Mouse (Mus musculus) brain, adult 2 months (tissue): ENCODE measurements around the gene Shf.
A peak's percentile ranks its signal among the peaks of the same experiment; 100 is the strongest.

ENCODE experiments used
- DNase-seq: peaks from one replicate; pipeline ENCODE4 v3.0.0; 2011; ENCODE audit warnings: low read depth, low spot score

The Shf gene

DNA sequence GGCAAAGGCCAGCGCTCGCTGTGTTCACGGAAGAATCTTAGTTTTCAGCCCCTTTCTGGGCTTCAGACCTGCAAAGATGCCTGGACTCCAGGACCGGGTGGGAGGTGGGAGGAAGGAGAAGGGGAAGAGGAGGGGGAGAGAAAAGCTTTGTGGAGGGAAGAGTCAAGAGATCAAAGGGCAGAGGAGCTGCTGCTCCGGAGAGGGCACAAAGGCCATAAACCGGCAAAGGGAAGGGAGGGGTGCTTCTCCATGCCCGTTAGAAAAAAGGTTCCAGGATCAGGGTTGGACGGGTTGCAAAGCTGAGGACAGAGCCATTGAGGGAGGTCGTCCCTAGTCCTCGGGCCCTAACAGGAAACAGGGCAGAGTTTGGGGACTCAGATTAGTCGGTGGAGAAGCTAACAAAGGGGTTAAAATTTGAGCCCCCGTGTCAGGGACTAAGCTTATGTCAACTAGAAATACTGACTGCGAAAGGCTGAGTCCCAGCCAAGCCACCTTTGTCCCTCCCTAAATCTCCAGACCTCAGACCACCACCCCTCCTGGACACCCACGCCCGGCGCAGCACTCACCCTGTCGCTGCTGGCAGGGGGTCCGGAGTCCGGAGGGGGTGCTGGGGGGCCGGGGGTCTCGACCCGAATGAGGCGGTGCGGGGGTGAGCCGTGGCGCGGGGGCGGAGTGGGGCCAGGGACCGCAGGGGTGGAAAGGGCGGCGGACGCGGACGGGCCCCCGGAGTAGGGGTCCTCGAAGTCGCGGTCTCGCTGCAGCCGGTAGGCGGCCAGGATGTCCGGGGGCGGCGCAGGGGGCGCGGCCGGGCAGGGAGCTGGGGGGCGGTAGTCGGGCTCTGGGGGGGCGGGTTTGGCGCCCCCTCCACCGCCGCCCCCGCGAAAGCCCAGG is 636 bp downstream of the Shf start:
- no peak for DNase-seq

DNA sequence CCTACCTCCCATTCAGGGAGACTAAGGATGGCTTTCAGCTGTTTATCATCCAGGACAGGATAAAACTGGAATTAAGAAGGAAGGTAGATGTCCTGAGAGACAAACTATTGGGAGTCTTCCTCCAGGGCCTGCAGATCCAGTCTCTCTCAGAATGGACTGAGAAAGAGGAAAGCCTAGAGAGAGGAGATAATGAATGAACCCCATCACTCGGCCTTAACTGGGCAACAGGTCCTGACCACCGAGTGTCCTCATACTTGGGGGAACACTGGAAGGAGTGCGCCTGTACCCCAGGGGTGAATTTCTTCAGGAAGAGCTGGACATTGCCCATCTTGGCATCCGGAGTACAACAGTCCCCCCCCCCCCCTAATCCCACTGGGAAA is 1.3 kb downstream of the Shf start:
- DNase-seq: no peak

DNA sequence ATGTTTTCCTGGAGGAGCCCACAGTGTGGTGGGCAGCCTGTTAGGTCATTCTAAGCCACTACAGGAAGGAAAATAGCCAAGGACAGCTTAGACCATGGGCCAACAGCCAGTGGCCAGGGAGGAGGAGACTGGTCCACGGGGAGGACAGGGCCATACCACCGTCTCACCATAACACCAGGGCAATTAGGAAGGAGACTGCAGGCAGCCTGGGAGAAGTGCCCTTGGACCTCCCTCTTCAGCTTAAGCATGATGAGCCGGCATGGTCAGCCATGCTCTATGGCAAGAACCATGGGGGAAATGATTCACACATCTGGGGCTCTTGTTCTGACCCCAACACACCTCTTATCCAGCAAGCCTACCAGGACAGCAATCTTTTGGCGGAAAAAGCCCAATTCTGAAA is 1.8 kb downstream of the Shf start:
- DNase-seq: peak; percentile 88

DNA sequence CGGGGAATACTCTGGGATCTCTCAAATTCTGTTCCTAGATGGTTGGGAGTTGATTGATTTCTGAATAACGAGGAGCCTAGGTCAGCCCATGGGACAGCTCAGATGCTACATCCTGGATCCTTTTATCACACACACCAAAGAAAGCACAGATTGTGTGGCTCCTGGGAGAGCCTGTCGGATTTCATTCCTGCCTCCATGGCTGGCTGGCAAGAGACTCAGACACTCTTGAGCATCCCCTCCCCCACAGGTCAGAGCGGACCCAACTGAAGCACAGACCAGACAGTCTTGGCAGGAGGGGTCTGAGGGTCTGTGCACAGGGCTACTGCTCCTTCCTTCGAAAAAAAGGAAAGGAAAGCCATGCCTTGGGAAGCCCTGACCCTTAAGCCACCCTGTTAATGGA is 2.3 kb downstream of the Shf start:
- peak; percentile 81 for DNase-seq

DNA sequence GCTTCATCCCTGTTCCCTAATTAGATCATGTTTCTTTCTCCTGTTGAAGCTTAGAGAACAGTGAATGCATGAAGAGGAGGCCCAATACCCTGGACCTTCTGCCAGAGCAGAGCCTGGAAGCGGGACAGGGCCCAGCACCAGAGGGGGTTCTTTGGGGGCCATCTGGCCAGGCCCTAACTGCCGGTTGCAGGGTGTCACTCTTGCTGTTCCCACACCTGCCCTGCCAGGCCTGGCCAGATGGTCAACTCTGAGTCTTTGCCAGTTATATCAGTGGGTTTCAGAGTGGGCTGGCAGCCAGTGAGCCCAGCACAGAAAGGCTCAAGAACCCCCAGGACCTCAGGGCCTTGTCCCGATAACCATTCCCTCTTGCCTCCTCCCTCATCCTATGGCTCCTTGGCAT is 2.9 kb downstream of the Shf start:
- peak; percentile 96 for DNase-seq

DNA sequence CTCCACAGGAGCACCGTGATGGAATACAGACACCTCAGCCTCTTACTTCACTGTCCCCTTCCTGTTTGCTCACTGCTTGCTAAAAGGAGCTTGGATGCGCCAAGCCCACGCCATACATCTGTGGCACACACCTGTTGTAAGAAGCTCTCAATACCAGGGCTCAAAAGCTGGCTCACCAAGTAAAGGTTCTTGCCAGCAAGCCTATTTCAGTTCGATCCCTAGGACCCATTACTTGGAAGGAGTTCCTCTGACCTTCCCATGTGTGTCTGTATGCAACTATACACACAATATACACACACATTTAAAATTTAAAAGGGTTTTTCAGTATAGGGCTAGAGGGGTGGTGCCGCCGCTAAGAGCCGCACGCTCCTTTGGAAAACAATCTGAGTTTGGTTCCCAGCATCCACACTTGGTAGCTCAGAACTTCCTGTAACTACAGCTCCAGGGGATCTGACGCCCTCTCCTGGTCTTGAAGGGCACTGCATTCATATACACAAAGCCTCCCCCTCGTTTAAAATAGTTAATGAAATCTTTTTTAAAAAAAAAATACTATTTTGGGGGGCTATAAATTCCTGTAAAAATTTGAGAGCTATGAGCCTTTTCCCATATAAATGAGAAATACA is 3.6 kb downstream of the Shf start:
- DNase-seq: peak; percentile 76

DNA sequence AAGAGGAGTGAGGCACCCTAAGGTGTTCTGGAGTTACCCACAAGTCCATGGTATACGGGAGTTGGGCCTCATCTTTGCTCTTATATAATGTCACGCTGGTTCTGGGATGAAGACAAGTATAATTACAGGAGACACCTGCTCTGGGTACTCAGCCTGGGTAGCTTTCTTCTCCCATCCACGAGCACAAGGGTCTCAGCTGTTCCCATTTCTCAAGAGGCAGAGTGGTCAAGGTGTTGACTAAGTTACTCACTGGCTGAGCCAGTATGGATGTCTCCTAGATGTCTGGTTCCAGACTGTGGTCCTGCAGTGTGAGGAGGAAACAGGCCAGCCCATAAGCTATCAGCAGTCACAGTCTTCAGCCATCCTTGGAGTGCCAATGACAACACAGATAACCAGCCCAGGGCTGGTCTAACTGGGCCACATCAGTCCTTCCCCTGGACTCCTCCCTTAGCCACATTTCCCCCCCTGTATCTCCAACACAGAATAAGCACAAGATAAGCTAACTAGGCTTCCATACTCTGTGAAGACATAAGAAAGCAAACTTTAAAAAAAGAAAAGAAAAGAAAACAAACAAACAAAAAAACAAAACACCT is 4.5 kb downstream of the Shf start:
- no peak for DNase-seq

GRCm38 (mm10) chr2:122362622-122363523 is 6.1 kb downstream of the Shf start:
- DNase-seq: no peak

DNA sequence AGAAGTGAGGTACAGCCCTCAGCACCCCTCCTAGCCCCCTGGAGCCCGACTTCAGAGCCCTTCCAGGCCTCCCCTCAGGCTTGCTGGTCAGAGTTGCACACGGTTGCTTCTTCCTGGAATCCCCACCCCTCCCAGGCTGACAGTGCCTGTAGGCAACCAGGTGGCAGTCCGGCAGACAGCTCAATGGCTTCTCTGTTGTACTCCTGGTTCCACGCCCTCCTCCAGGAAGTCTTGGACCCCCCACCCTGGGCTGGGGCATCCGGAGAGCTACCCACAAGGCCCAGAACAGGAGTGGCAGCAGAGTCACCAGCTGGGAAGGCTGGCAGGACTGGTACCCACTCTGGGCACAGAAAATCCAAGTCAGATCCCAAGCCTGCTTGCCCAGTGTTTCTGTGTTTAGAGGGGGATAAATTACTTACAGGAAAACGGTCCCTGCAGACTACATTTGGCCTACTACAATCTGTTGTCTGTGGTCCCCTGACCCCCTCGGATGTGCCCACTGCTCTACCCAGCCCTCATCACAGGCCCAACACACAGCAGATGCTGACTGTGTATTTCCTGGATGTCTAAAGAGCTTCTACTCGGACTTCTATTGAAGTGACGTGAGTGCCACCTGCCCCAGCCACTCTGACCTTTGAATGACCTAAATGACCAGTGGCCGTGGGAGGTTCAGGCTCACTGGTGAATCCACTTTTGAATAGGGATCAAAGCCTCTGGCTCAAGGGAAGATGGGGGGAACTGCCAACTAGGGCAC is 6.9 kb downstream of the Shf start:
- DNase-seq: peak; percentile 78

GRCm38 (mm10) chr2:122361181-122361580 is 7.8 kb downstream of the Shf start:
- DNase-seq: no peak

- DNase-seq: no peak
Observed at GRCm38 (mm10) chr2:122360310-122360709, 8.7 kb downstream of the Shf start.

DNA sequence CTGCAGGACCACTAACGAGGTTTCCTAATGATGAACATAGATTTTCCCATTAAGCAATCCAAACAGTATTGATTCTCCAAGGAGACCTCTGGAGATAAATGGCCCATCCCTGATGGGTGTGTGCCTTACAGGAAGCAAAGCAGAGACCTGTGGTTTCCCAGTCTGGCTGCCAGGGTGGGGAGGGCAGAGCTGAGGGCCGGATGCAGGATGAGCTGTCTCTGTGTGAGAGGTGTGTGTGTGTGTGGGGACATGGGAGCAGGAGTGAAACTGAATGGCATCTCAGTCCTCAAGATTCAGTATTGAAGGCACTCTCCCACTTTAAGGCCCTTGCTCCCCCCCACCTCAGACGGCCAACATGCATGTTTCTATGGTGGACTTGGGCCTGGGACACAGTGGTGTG is 12.8 kb downstream of the Shf start:
- DNase-seq: no peak

DNA sequence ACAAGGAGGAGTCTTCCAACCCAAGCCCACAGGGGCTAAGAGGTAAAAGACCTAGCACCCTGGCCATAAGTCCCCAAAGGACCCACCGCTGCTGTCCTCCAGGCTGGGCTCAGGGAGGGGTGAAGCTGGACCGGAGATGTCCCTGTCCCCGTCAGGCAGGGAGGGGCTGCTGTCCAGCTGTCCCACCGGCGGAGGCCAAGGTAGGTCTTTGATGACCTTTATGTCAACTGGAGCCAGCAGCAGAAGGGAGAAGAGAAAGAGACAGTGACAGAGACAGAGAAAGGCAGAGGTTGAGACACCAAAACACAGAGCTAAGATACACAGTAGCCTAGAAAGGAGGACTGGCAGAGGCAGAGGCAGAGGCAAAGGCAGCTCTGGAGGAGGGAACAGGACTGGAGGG is 13.6 kb downstream of the Shf start:
- no peak for DNase-seq

GRCm38 (mm10) chr2:122354191-122354929 is 14.6 kb downstream of the Shf start:
- DNase-seq: peak; percentile 86

DNA sequence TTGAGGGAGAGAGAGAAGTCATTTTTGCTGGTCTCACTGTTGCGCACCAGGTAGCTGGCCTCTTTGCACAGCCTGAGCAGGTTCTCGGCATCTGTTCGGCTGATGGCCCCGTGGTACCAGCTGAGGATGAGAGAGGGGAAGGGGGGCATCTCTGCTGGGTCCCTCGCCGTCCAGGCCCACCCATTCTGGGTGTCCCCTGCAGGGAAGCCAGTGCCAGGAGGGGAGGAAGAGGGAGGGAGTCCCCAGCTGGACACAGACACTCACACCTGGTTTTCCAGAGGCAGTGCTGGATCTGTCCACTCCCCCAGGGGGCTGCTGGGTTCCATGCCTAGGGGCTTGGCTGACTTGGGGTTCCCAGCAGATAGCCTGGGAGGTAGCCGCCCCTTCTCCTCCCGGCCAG is 15.2 kb downstream of the Shf start:
- no peak for DNase-seq

DNA sequence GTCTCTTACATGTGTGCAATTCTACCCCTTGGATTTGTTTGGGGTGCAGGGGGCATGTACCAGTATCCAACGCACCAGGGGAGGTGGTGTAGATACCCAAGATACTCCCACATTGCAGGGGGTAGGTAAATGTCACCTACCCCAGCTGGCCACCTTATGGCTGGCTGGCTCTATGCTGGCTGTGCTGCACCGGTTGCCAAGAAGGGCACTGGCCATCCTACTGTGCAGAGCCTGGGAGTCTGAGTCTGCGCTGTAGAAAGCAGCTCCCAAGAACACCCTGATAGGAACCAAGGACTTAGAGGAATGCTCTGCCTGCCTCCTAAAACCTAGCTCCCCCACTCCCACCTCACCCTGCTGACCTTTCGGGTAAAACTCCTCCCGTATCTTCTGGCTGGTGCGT is 16.0 kb downstream of the Shf start:
- peak; percentile 73 for DNase-seq

DNA sequence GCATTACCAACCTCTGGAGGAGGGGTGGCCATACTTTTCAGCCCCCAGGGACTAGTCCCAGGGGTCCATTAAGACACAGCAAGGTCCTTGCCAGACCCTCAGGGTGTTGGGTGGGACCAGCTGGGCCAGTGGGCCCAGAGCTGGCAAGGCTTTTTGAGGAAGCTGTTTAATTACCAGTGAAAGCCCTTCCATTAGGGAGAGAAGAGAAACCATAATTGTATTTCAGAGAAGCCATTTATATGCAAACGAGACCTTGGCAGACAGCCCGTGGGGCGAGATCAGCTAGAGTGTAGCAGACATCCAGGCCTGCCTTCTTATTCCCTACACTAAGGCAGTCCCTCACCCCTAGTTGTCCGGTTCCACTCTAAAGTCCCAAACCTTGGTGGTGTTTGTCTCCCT is 17.0 kb downstream of the Shf start:
- peak; percentile 71 for DNase-seq

DNA sequence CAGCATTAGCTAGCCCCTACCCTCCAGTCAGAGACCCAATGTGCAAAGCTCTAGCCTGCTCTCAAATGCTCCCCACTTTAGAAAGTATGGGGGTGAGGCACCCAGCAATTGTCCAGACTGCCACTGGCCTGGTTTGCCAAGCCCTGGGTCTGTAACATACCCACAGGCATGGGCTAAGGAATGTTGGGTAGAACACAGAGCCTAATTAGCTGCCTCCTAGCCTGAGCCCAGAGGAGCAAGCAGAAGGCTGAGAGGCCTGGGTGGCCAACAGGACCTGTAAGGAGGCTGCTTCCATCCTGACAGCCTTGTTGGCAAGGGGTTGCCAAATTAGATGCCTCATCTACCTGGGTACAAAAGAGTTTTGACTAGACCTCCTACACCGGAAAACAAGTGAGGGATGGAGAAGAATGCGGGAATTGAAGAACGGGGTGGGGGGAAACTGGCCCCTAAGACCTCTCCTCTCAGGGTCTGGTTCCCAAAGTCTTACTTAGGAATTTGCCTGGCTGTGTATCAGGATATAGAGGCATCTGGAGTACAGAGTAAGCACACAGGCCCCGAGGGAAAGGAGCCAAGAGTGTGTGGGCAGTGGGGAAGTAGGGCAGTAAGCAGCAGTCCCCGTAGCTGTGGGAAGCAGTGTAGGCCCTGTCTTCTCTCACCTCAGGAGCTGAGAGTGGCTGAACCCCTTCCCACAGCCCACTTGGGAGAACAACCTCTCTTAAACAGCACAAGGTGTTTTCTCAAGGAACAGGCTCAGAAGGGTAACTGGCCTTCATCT is 17.6 kb downstream of the Shf start:
- DNase-seq: peak; percentile 88

DNA sequence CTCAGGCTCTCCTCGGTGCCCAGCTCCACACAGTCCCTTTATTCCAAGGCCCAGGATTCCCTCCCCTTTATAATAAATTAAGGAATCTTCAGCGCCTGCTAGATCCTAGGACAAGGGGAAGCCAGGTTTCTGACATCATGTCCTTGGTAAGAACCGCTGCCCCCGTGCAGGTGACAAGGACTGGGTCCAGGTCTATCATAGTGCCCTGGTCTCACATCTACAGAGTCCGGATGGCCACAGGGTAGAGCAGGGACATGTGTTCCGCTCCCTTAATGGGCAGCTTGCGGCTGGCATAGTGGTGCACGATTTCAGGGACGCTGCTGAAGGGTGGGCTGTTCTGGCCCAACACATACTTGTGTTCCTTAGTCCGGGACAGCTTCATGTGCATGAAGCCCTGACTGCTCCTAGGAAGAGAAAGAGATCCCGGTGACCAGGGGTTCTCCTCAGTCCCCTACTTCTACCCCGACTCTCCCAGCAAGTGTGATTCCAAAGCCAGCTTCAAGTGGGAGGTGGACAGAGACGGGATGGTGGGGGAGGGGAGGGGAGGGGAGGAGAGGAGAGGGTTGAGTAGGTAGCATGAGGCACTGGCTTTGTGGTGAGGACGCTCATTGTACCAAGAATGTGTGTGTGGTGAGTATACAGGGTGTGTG is 19.7 kb downstream of the Shf start:
- DNase-seq: peak; percentile 74
